Mouse (Mus musculus) E14TG2a.4 (cell line): ENCODE data around the gene Ccdc87.
A peak's percentile ranks its signal among the peaks of the same experiment; 100 is the strongest.

Experiments used
- CTCF ChIP-seq: conservative IDR thresholded peaks from 2 replicates; pipeline ENCODE4 v1.5.1; 2014; ENCODE audit warnings: low read length
- NANOG ChIP-seq: IDR thresholded peaks from 2 replicates; pipeline ENCODE4 v1.6.1; 2014; ENCODE audit warnings: borderline replicate concordance, low read length, mixed read lengths

- TF ChIP-seq CTCF (no peak), NANOG (peak; percentile 94)
Measured at GRCm38 (mm10) chr19:4810309-4810708, 28.9 kb upstream of the Ccdc87 start.
